Comparison of ENCODE assay signal across 9 mouse cellular contexts in the genomic region with DNA sequence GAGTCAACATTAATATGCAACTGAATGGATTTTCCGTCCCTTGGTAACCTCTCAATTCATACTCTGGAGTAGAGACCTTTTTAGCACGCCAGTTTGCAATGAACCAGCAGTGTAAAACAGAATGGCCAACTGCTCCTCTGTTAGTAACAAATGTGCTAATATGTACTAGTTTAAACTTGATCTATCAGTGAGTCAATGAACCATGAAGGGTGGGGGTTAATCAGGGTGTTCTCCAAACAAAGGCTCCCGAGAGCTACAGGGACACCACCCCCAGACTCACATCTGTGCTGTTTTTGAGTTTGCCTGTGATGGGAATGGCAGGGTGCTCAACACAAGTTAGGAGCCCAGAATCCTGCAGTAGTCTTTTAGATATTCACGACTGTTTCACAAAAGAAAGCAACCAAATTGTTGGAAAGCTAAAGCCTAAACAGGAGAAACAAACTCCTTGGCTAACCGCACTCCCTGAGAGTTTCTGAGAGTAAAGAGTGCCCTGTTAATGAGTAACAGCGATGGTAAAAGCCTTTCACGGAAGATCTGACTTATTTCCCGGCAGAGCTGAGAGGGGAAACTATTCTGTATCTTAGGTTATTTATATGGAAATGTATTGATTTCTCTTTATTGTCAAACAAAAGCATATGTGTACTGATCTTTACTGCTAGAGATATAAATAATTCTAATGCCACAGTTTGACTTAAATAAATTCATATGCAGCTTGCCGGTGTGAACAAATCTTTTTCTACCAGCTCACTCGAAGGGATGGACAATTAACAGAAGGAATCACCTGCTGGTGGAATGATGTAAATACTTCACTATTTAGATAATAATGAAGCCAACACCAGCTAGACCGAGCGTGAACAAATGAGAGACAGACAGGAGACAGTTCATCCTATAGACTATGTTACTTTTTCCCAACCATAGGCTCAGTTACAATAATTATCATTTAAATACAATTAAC.
DNase-seq lines count a peak whose midpoint lies in the region; ATAC-seq and TF ChIP-seq lines count a peak whose summit lies in the region.
"Had no signal": no experiment of that assay in that cellular context is flagged by ENCODE, and none has a peak within 500 bp of the region (broad histone marks: within the 10 kb centered on the region; RNA-seq: fewer than 3 reads in every experiment).

No protein-coding gene starts in this region.

- WGBS in forebrain, embryonic 14.5 days, result 11% methylated on average over 12 of the region's 12 CpGs
- 30% methylated on average over 12 of the region's 12 CpGs for WGBS in kidney, postnatal 0 days

- H3K4me1 ChIP-seq in forebrain, embryonic 14.5 days (ENCODE audit: control insufficient read depth, insufficient read depth, low read length), result no peaks in the 10 kb centered on the region; the same call in 1 of the 2 replicates
- no peaks in the 10 kb centered on the region for H3K4me1 ChIP-seq in kidney, postnatal 0 days (replicated peaks; ENCODE audit: insufficient read depth, low read length)

- no peak overlapping the region for H3K4me3 ChIP-seq in forebrain, embryonic 14.5 days (ENCODE audit: low read depth, low read length)
- no peak overlapping the region for H3K4me3 ChIP-seq in kidney, postnatal 0 days (replicated peaks; ENCODE audit: low read depth, low read length)
- H3K4me3 ChIP-seq: myocyte had no signal

- no peaks in the 10 kb centered on the region for H3K36me3 ChIP-seq in forebrain, embryonic 14.5 days (ENCODE audit: control insufficient read depth, insufficient read depth, low read length)
- no peaks in the 10 kb centered on the region for H3K36me3 ChIP-seq in kidney, postnatal 0 days (ENCODE audit: insufficient read depth, low read length)

- H3K27me3 ChIP-seq in forebrain, embryonic 14.5 days (replicated peaks; ENCODE audit: control insufficient read depth, insufficient read depth, low read length), result no peaks in the 10 kb centered on the region
- no peaks in the 10 kb centered on the region for H3K27me3 ChIP-seq in kidney, postnatal 0 days (ENCODE audit: insufficient read depth, low read length)

- 0 out of 2 replicates have a peak overlapping the region, but pooled peaks have one; percentile 39 for H3K27ac ChIP-seq in forebrain, embryonic 14.5 days (ENCODE audit: low read depth, low read length)
- H3K27ac ChIP-seq in kidney, postnatal 0 days, result peak overlapping the region; percentile 73

- peak; percentile 36; the same call in 1 of the 2 replicates for TF ChIP-seq CTCF in kidney, postnatal 0 days (IDR thresholded peaks at IDR 0.05; ENCODE audit: low read depth)

- no peaks in the 10 kb centered on the region for H3K9me3 ChIP-seq in forebrain, embryonic 14.5 days (replicated peaks; ENCODE audit: control insufficient read depth, low read length)
- H3K9me3 ChIP-seq in kidney, postnatal 0 days (replicated peaks; ENCODE audit: low read length), result no peaks in the 10 kb centered on the region

- no peak overlapping the region for H3K9ac ChIP-seq in forebrain, embryonic 14.5 days (ENCODE audit: low read length)
- H3K9ac ChIP-seq in kidney, postnatal 0 days (ENCODE audit: low read depth, low read length), result no peak overlapping the region

- DNase-seq in kidney, adult 18-20 months, result peak; percentile 59
- no peak for DNase-seq in kidney, postnatal 10 days
- DNase-seq in forebrain, embryonic 14.5 days (ENCODE audit: low spot score), result peak; percentile 66
- peak; percentile 51 for DNase-seq in kidney, postnatal 0 days (ENCODE audit: low spot score)
- peak; percentile 77 for DNase-seq in retina, postnatal 1 day
- no peak for DNase-seq in gastrocnemius, postnatal 10 days
- DNase-seq in spleen, postnatal 36 days (ENCODE audit: low spot score in 2 of 2), result no peak

- no peak overlapping the region; the same call in 1 of the 2 replicates for H3K4me2 ChIP-seq in forebrain, embryonic 14.5 days (ENCODE audit: low read length)
- H3K4me2 ChIP-seq in kidney, postnatal 0 days (ENCODE audit: low read length), result peak overlapping the region; percentile 35

- peak; percentile 78 for ATAC-seq in forebrain, embryonic 14.5 days
- peak; percentile 90 for ATAC-seq in kidney, postnatal 0 days (replicated peaks; ENCODE audit: low FRiP score, low read depth)
- no peak for ATAC-seq in inflammation-experienced regulatory T-cells, adult 6 months

Comparison
In these comparisons a context has a peak if more than half of its experiments do, and no peak if none do; other contexts are left out.
1. DNase-seq: peak in kidney, adult 18-20 months (single experiment), forebrain, embryonic 14.5 days (single experiment), kidney, postnatal 0 days (single experiment) and retina, postnatal 1 day (single experiment); none in kidney, postnatal 10 days (single experiment), gastrocnemius, postnatal 10 days (single experiment) and spleen, postnatal 36 days (0 of 2).